Mouse (Mus musculus) limb, embryonic 14.5 days (tissue): ENCODE measurements around the gene Cdc26. TPM values are rescaled to one million over a fixed set of nuclear protein-coding genes. Genes with fewer than 3 reads are reported as not detected.

ENCODE experiments used
- ATAC-seq: fragments of 200-750 bp; cut with Nextera tagmentation; 2 replicates; pipeline ENCODE4 v1.8.0; 2017; ENCODE audit warnings: low read depth, moderate number of reproducible peaks, moderate TSS enrichment; ENCODE audit not compliant: low FRiP score
- DNase-seq: peaks from one replicate; pipeline ENCODE4 v3.0.0-alpha.2; 2015; ENCODE audit warnings: low spot score
- H3K27ac ChIP-seq: fragments of 300-500 bp; sonication (generic); replicated peaks from 2 replicates; pipeline ENCODE4 v1.5.1; 2014; ENCODE audit warnings: low read depth, mild to moderate bottlenecking, low read length, moderate library complexity, mixed read lengths
- H3K27me3 ChIP-seq: fragments of 300-500 bp; sonication (generic); 2 replicates; pipeline ENCODE4 v1.6.1; 2014; ENCODE audit warnings: low read length, mixed read lengths; ENCODE audit not compliant: control insufficient read depth, insufficient read depth
- H3K36me3 ChIP-seq: fragments of 300-500 bp; sonication (generic); 2 replicates; pipeline ENCODE4 v1.6.1; 2014; ENCODE audit warnings: mild to moderate bottlenecking, low read length, moderate library complexity, mixed read lengths; ENCODE audit not compliant: control insufficient read depth, insufficient read depth
- H3K4me1 ChIP-seq: fragments of 300-500 bp; sonication (generic); 2 replicates; pipeline ENCODE4 v1.6.1; 2014; ENCODE audit warnings: antibody characterized with exemption, low read length, mixed read lengths; ENCODE audit not compliant: control insufficient read depth, insufficient read depth
- H3K4me2 ChIP-seq: fragments of 300-500 bp; sonication (generic); replicated peaks from 2 replicates; pipeline ENCODE4 v1.6.1; 2014; ENCODE audit warnings: low read depth, mild to moderate bottlenecking, low read length, moderate library complexity; ENCODE audit not compliant: severe bottlenecking
- H3K4me3 ChIP-seq: fragments of 300-500 bp; sonication (generic); replicated peaks from 2 replicates; pipeline ENCODE4 v1.5.1; 2014; ENCODE audit warnings: low read length
- H3K9ac ChIP-seq: fragments of 300-500 bp; sonication (generic); 2 replicates; pipeline ENCODE4 v1.6.1; 2014; ENCODE audit warnings: mild to moderate bottlenecking, low read depth, low read length, moderate library complexity; ENCODE audit not compliant: severe bottlenecking
- H3K9me3 ChIP-seq: fragments of 300-500 bp; sonication (generic); 2 replicates; pipeline ENCODE4 v1.6.1; 2016; ENCODE audit warnings: low read length; ENCODE audit not compliant: control insufficient read depth
- POLR2A ChIP-seq: fragments of 200-500 bp; IDR thresholded peaks from 2 replicates; pipeline ENCODE4 v1.8.0; 2012; ENCODE audit warnings: inconsistent platforms, mild to moderate bottlenecking, moderate library complexity, borderline replicate concordance; ENCODE audit not compliant: insufficient read depth, insufficient read length; ENCODE audit errors: extremely low read depth
- WGBS: fragments of 180-500 bp; shearing (Covaris S2); extraction: QIAGEN DNeasy Blood & Tissue Kit; methylation state at CpG from one replicate; pipeline ENCODE4 v1.1.7; 2014; 5-methylcytosine and 5-hydroxymethylcytosine counted together
- polyA plus RNA-seq, 2 experiments: library from polyadenylated mRNA; depleted of rRNA in 1 of 2; stranded (reverse) in 1 of 2; unstranded in 1 of 2; fragments of >200 nt; fragmentation: Nextera tagmentation in 1 of 2; extraction: Ambion mirVana in 1 of 2; gene quantifications; 2 replicates each; pipeline versions ENCODE4 v1.2.1 to v1.2.3; 2012 to 2014

Gene Cdc26
- polyA plus RNA-seq, 2 experiments: 146 to 190 TPM

- H3K9ac ChIP-seq: 0 out of 2 replicates have a peak overlapping the region, but pooled peaks have one; percentile 32
- no peak for TF ChIP-seq POLR2A
- peaks cover 18% of the 10 kb centered on the region; the same call in 1 of the 2 replicates for H3K4me1 ChIP-seq
- H3K9me3 ChIP-seq: no peaks in the 10 kb centered on the region
- H3K27ac ChIP-seq: no peak overlapping the region
- DNase-seq (no peak), ATAC-seq (no peak)
- H3K4me3 ChIP-seq: no peak overlapping the region
- WGBS: 82% methylated on average over 2 of the region's 2 CpGs
- no peaks in the 10 kb centered on the region for H3K27me3 ChIP-seq
- peaks cover 47% of the 10 kb centered on the region for H3K36me3 ChIP-seq
- peak overlapping the region; percentile 69 for H3K4me2 ChIP-seq
Measured at GRCm38 (mm10) chr4:62410325-62410724, 1.9 kb upstream of the Cdc26 start.

DNA sequence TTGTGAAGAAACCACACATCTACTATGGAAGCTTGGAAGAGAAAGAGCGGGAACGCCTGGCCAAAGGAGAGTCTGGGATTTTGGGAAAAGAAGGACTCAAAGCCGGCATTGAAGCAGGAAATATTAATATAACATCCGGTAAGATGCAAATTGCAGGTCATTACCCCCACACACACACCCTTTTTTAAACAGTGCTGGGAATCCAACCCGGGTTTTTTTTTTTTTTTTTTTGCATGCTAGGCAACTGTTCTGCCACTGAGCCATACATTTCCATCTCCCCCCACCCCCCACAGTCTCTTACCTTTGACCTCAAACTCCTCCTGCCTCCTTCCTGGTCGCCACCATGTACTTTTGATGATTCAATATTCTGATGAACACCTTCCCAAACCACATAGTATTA, 1.2 kb upstream of the Cdc26 start:
- Histone ChIP-seq H3K4me1 (peaks cover 18% of the 10 kb centered on the region; the same call in 1 of the 2 replicates), H3K4me3 (peak overlapping the region; percentile 62), H3K9me3 (no peaks in the 10 kb centered on the region), H3K9ac (peak overlapping the region; percentile 70), H3K27me3 (no peaks in the 10 kb centered on the region), H3K36me3 (peaks cover 43% of the 10 kb centered on the region), H3K4me2 (peak overlapping the region; percentile 69), H3K27ac (peak overlapping the region; percentile 83; the same call in 1 of the 2 replicates)
- 30% methylated on average over 6 of the region's 6 CpGs for WGBS
- TF ChIP-seq POLR2A: no peak
- DNase-seq: no peak
- no peak for ATAC-seq

DNA sequence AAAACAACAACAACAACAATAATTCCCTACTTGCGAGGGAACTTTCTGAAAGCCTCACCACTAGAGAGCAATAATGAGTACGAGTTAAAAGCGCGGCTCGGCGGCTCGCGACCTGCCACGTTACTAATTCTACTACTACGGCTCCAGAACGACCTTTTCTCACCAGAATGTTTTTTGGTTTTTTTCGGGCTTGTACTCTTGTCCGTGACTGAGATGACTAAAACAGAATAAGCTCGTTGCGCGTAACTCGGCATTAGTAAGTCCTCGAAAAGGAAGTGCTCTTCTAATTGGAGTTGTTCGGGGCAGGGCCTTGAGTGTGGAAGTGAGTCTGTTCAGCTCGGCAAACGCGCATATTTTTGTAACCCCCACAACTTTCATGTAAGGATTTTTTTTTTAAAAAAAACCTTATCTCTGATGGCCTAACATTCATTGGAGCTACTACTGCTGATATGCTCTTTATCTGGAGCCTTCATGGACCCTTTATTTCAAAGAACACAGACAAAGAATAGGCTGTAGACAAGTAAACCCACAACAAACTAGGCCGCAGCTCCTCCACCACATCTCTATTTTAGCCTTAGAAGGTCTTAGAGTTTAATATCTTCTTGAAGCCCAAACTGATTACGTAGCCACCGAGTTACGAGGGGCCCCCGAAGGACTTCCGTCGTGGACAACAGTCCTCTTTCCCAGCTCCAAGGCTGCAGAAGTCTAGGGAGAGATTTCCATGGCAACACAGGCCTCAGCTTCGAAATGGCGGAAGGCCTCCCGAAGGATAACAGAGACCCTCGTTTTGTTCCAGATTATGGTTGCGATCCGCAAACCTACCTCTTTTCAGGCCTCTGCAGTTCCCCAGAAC, 486 bp downstream of the Cdc26 start:
- Histone ChIP-seq H3K27ac (peak overlapping the region; percentile 87), H3K36me3 (peaks cover 40% of the 10 kb centered on the region), H3K4me1 (peaks cover 18% of the 10 kb centered on the region; the same call in 1 of the 2 replicates), H3K27me3 (no peaks in the 10 kb centered on the region), H3K9me3 (no peaks in the 10 kb centered on the region), H3K4me2 (peak overlapping the region; percentile 38), H3K4me3 (peak overlapping the region; percentile 62), H3K9ac (peak overlapping the region; percentile 76)
- WGBS: under 1% methylated on average over 35 of the region's 35 CpGs
- DNase-seq: peak; percentile 89
- peak; percentile 62; the same call in 1 of the 2 replicates for TF ChIP-seq POLR2A
- peak; percentile 64 for ATAC-seq

- no peak for TF ChIP-seq POLR2A
- Histone ChIP-seq H3K36me3 (peaks cover 39% of the 10 kb centered on the region), H3K4me1 (peaks cover 18% of the 10 kb centered on the region; the same call in 1 of the 2 replicates), H3K9ac (no peak overlapping the region), H3K4me2 (0 out of 2 replicates have a peak overlapping the region, but pooled peaks have one; percentile 7), H3K4me3 (no peak overlapping the region), H3K27ac (no peak overlapping the region), H3K9me3 (no peaks in the 10 kb centered on the region), H3K27me3 (no peaks in the 10 kb centered on the region)
- WGBS: 90% methylated on average over 4 of the region's 4 CpGs
- DNase-seq (no peak), ATAC-seq (no peak)
Measured at GRCm38 (mm10) chr4:62406133-62406532, 2.3 kb downstream of the Cdc26 start.

GRCm38 (mm10) chr4:62398956-62399355, 9.5 kb downstream of the Cdc26 start:
- H3K27ac ChIP-seq: no peak overlapping the region
- DNase-seq (no peak), ATAC-seq (no peak)
- no peak overlapping the region for H3K4me3 ChIP-seq
- no peak for TF ChIP-seq POLR2A
- no peaks in the 10 kb centered on the region for H3K4me1 ChIP-seq
- no peak overlapping the region for H3K4me2 ChIP-seq
- H3K27me3 ChIP-seq: no peaks in the 10 kb centered on the region
- H3K9ac ChIP-seq: no peak overlapping the region
- H3K36me3 ChIP-seq: peaks cover 85% of the 10 kb centered on the region
- WGBS: 91% methylated on average over 3 of the region's 3 CpGs
- no peaks in the 10 kb centered on the region for H3K9me3 ChIP-seq
